Mouse (Mus musculus) WW6 (cell line): ENCODE results near the gene Il7r.

Experiments
- DNase-seq: peaks from one replicate; pipeline ENCODE4 v3.0.0-alpha.2; 2013; ENCODE audit warnings: low read depth, low spot score

Gene Il7r

GRCm38 (mm10) chr15:9472167-9472566, 57.8 kb downstream of the Il7r start:
- no peak for DNase-seq

- DNase-seq, result no peak
These were observed 58.8 kb downstream of the Il7r start for GRCm38 (mm10) chr15:9471053-9471685.

- DNase-seq, result no peak
These were observed 65.9 kb downstream of the Il7r start for GRCm38 (mm10) chr15:9464039-9464438.

- no peak for DNase-seq
These were observed 66.4 kb downstream of the Il7r start for GRCm38 (mm10) chr15:9463521-9464027.
